Mouse (Mus musculus) liver, embryonic 13.5 days (tissue): ENCODE measurements around the gene Prex1. TPM values are rescaled to one million over a fixed set of nuclear protein-coding genes. Genes with fewer than 3 reads are reported as not detected.
"Not testable (repeated sequence)": the region's sequence is repeated elsewhere in the genome, so short reads cannot be mapped to it uniquely, and the experiment has no call there.

Experiments used
- ATAC-seq: fragments of 200-750 bp; cut with Nextera tagmentation; 2 replicates; pipeline ENCODE4 v1.8.0; 2017; ENCODE audit warnings: low read depth, mild to moderate bottlenecking, moderate number of reproducible peaks, moderate library complexity
- DNase-seq: peaks from one replicate; pipeline ENCODE4 v3.0.0; 2022
- H3K27ac ChIP-seq: fragments of 300-500 bp; sonication (generic); 2 replicates; pipeline ENCODE4 v1.5.1; 2015; ENCODE audit warnings: moderate library complexity, mild to moderate bottlenecking, inconsistent platforms
- H3K27me3 ChIP-seq: fragments of 300-500 bp; sonication (generic); 2 replicates; pipeline ENCODE4 v1.6.1; 2015; ENCODE audit warnings: mild to moderate bottlenecking, inconsistent platforms
- H3K36me3 ChIP-seq: fragments of 300-500 bp; sonication (generic); 2 replicates; pipeline ENCODE4 v1.6.1; 2015; ENCODE audit warnings: mild to moderate bottlenecking, inconsistent platforms
- H3K4me1 ChIP-seq: fragments of 300-500 bp; sonication (generic); replicated peaks from 2 replicates; pipeline ENCODE4 v1.6.1; 2015; ENCODE audit warnings: inconsistent platforms
- H3K4me2 ChIP-seq: fragments of 300-500 bp; sonication (generic); 2 replicates; pipeline ENCODE4 v1.6.1; 2015; ENCODE audit warnings: inconsistent platforms, mild to moderate bottlenecking, moderate library complexity
- H3K4me3 ChIP-seq: fragments of 300-500 bp; sonication (generic); replicated peaks from 2 replicates; pipeline ENCODE4 v1.5.1; 2015; ENCODE audit warnings: mild to moderate bottlenecking, inconsistent platforms
- H3K9ac ChIP-seq: fragments of 300-500 bp; sonication (generic); 2 replicates; pipeline ENCODE4 v1.6.1; 2015; ENCODE audit warnings: mild to moderate bottlenecking, inconsistent platforms
- H3K9me3 ChIP-seq: fragments of 300-500 bp; sonication (generic); replicated peaks from 2 replicates; pipeline ENCODE4 v1.6.1; 2016; ENCODE audit warnings: inconsistent platforms
- WGBS: fragments of 180-500 bp; shearing (Covaris S2); methylation state at CpG from one replicate; pipeline ENCODE4 v1.1.7; 2015; ENCODE audit not compliant: insufficient replicate concordance; 5-methylcytosine and 5-hydroxymethylcytosine counted together
- polyA plus RNA-seq: library from polyadenylated mRNA; unstranded; fragments of >200 nt; fragmentation: Nextera tagmentation; extraction: Ambion mirVana; gene quantifications from 2 replicates; pipeline ENCODE4 v1.2.1, GENCODE M21; 2015

Gene Prex1
- 9.1 and 9.8 TPM in 2 replicates for polyA plus RNA-seq

- ATAC-seq (peak; percentile 86), DNase-seq (peak; percentile 95)
- under 1% methylated on average over 69 of the region's 69 CpGs for WGBS
- Histone ChIP-seq H3K27ac (peak within 1 kb of the TSS; percentile 86), H3K9ac (peak within 1 kb of the TSS; percentile 96), H3K4me3 (peak within 1 kb of the TSS; percentile 90), H3K36me3 (no peaks in the 10 kb centered on the region), H3K4me2 (peak within 1 kb of the TSS; percentile 94), H3K4me1 (peaks cover 53% of the 10 kb centered on the region), H3K27me3 (no peaks in the 10 kb centered on the region), H3K9me3 (no peaks in the 10 kb centered on the region)
These were observed at the start of gene Prex1 for GRCm38 (mm10) chr2:166713690-166714426. TSS of gene Prex1 (minus strand) at chr2:166713832.

GRCm38 (mm10) chr2:166757969-166758368 is 44.3 kb upstream of the Prex1 start:
- no peak overlapping the region for H3K9ac ChIP-seq
- H3K36me3 ChIP-seq, result no peaks in the 10 kb centered on the region
- H3K9me3 ChIP-seq, result no peaks in the 10 kb centered on the region
- no peak overlapping the region for H3K27ac ChIP-seq
- H3K4me1 ChIP-seq, result no peaks in the 10 kb centered on the region; the same call in 1 of the 2 replicates
- no peak overlapping the region for H3K4me3 ChIP-seq
- ATAC-seq, result no peak
- H3K4me2 ChIP-seq, result no peak overlapping the region
- WGBS, result 6% methylated on average over 3 of the region's 3 CpGs
- peaks cover 12% of the 10 kb centered on the region; the same call in 1 of the 2 replicates for H3K27me3 ChIP-seq
- no peak for DNase-seq

- H3K9ac ChIP-seq, result no peak overlapping the region
- no peak overlapping the region for H3K4me2 ChIP-seq
- ATAC-seq (no peak), DNase-seq (no peak)
- H3K9me3 ChIP-seq, result no peaks in the 10 kb centered on the region
- peaks cover 12% of the 10 kb centered on the region; the same call in 1 of the 2 replicates for H3K27me3 ChIP-seq
- H3K4me1 ChIP-seq, result no peaks in the 10 kb centered on the region; the same call in 1 of the 2 replicates
- no peak overlapping the region for H3K4me3 ChIP-seq
- H3K36me3 ChIP-seq, result no peaks in the 10 kb centered on the region
- 23% methylated on average over 7 of the region's 7 CpGs for WGBS
- H3K27ac ChIP-seq, result no peak overlapping the region
These were observed 41.1 kb upstream of the Prex1 start for GRCm38 (mm10) chr2:166754760-166755159.

GRCm38 (mm10) chr2:166754194-166754593 is 40.6 kb upstream of the Prex1 start:
- ATAC-seq (no peak), DNase-seq (no peak)
- no peak overlapping the region for H3K4me2 ChIP-seq
- 17% methylated on average over 4 of the region's 4 CpGs for WGBS
- peaks cover 12% of the 10 kb centered on the region; the same call in 1 of the 2 replicates for H3K27me3 ChIP-seq
- no peaks in the 10 kb centered on the region for H3K36me3 ChIP-seq
- no peaks in the 10 kb centered on the region for H3K9me3 ChIP-seq
- H3K4me1 ChIP-seq, result no peaks in the 10 kb centered on the region; the same call in 1 of the 2 replicates
- H3K9ac ChIP-seq, result no peak overlapping the region
- no peak overlapping the region for H3K4me3 ChIP-seq
- H3K27ac ChIP-seq, result no peak overlapping the region

GRCm38 (mm10) chr2:166750620-166751191 is 37.1 kb upstream of the Prex1 start:
- Histone ChIP-seq H3K4me3 (no peak overlapping the region), H3K4me1 (peaks cover 15% of the 10 kb centered on the region), H3K27ac (no peak overlapping the region), H3K27me3 (no peaks in the 10 kb centered on the region), H3K9me3 (no peaks in the 10 kb centered on the region), H3K36me3 (no peaks in the 10 kb centered on the region), H3K4me2 (no peak overlapping the region), H3K9ac (no peak overlapping the region)
- DNase-seq (no peak), ATAC-seq (no peak)
- 62% methylated on average over 6 of the region's 6 CpGs for WGBS

GRCm38 (mm10) chr2:166746261-166746913 is 32.8 kb upstream of the Prex1 start:
- Histone ChIP-seq H3K27ac (peak overlapping the region; percentile 60), H3K4me1 (peaks cover 20% of the 10 kb centered on the region), H3K4me3 (peak overlapping the region; percentile 6; the same call in 1 of the 2 replicates), H3K4me2 (peak overlapping the region; percentile 47), H3K9ac (peak overlapping the region; percentile 24)
- 29% methylated on average over 14 of the region's 14 CpGs for WGBS
- H3K27me3 ChIP-seq, H3K9me3 ChIP-seq, H3K36me3 ChIP-seq: not testable (repeated sequence)
- peak; percentile 74 for DNase-seq
- ATAC-seq, result peak; percentile 65

GRCm38 (mm10) chr2:166745849-166746248 is 32.2 kb upstream of the Prex1 start:
- no peaks in the 10 kb centered on the region for H3K9me3 ChIP-seq
- peak overlapping the region; percentile 60 for H3K27ac ChIP-seq
- H3K36me3 ChIP-seq, result no peaks in the 10 kb centered on the region
- DNase-seq (no peak), ATAC-seq (no peak)
- H3K4me3 ChIP-seq, result no peak overlapping the region
- peak overlapping the region; percentile 24 for H3K9ac ChIP-seq
- H3K4me1 ChIP-seq, result peaks cover 20% of the 10 kb centered on the region
- no peaks in the 10 kb centered on the region for H3K27me3 ChIP-seq
- H3K4me2 ChIP-seq, result peak overlapping the region; percentile 47
- WGBS, result 49% methylated on average over 9 of the region's 9 CpGs

GRCm38 (mm10) chr2:166744433-166744832 is 30.8 kb upstream of the Prex1 start:
- no peak for ATAC-seq
- no peak for DNase-seq
- no peaks in the 10 kb centered on the region for H3K9me3 ChIP-seq
- H3K36me3 ChIP-seq, result no peaks in the 10 kb centered on the region
- H3K4me3 ChIP-seq, result no peak overlapping the region
- peaks cover 20% of the 10 kb centered on the region for H3K4me1 ChIP-seq
- no peaks in the 10 kb centered on the region for H3K27me3 ChIP-seq
- H3K27ac ChIP-seq, result no peak overlapping the region
- no peak overlapping the region for H3K4me2 ChIP-seq
- no peak overlapping the region for H3K9ac ChIP-seq
- 50% methylated on average over 7 of the region's 7 CpGs for WGBS

GRCm38 (mm10) chr2:166743504-166743903 is 29.9 kb upstream of the Prex1 start:
- H3K9me3 ChIP-seq, result no peaks in the 10 kb centered on the region
- DNase-seq (no peak), ATAC-seq (no peak)
- H3K4me3 ChIP-seq, result no peak overlapping the region
- H3K4me2 ChIP-seq, result no peak overlapping the region
- no peaks in the 10 kb centered on the region for H3K27me3 ChIP-seq
- H3K9ac ChIP-seq, result no peak overlapping the region
- H3K27ac ChIP-seq, result no peak overlapping the region
- peaks cover 20% of the 10 kb centered on the region for H3K4me1 ChIP-seq
- WGBS, result 47% methylated on average over 4 of the region's 4 CpGs
- no peaks in the 10 kb centered on the region for H3K36me3 ChIP-seq

- DNase-seq (no peak), ATAC-seq (no peak)
- H3K4me3 ChIP-seq, result no peak overlapping the region
- H3K27me3 ChIP-seq, result no peaks in the 10 kb centered on the region
- H3K27ac ChIP-seq, result no peak overlapping the region
- H3K9ac ChIP-seq, result no peak overlapping the region
- no peaks in the 10 kb centered on the region for H3K9me3 ChIP-seq
- H3K4me1 ChIP-seq, result peaks cover 12% of the 10 kb centered on the region
- no peak overlapping the region for H3K4me2 ChIP-seq
- H3K36me3 ChIP-seq, result no peaks in the 10 kb centered on the region
- 74% methylated on average over 6 of the region's 6 CpGs for WGBS
These were observed 27.8 kb upstream of the Prex1 start for GRCm38 (mm10) chr2:166741445-166741844.

- Histone ChIP-seq H3K4me2 (no peak overlapping the region), H3K9ac (no peak overlapping the region), H3K27me3 (no peaks in the 10 kb centered on the region), H3K9me3 (no peaks in the 10 kb centered on the region), H3K4me1 (peaks cover 2% of the 10 kb centered on the region; the same call in 1 of the 2 replicates), H3K36me3 (no peaks in the 10 kb centered on the region), H3K4me3 (no peak overlapping the region), H3K27ac (no peak overlapping the region)
- WGBS, result 56% methylated on average over 6 of the region's 6 CpGs
- ATAC-seq (no peak), DNase-seq (no peak)
These were observed 26.8 kb upstream of the Prex1 start for GRCm38 (mm10) chr2:166740396-166740795.
